Mouse (Mus musculus): ENCODE measurements around the gene Klhl32. TPM values are rescaled to one million over a fixed set of nuclear protein-coding genes. Genes with fewer than 3 reads are reported as not detected.

Gene Klhl32
- polyA plus RNA-seq (2014; fragmentation: Illumina TruSeq; extraction: RNeasy Lipid Tissue Mini Kit (QIAGEN cat#74804); ENCODE audit: low read depth, low replicate concordance): 1.7 TPM

GRCm38 (mm10) chr4:24850401-24851325 lies at the start of gene Klhl32:
Klhl32 (minus strand) TSS chr4:24851124.

GRCm38 (mm10) chr4:24897851-24898515 lies 47.1 kb upstream of the Klhl32 start, which contains the start of gene Ndufaf4:
Ndufaf4 (plus strand) TSS chr4:24898083.

Other genes starting within 250 kb of the Klhl32 start
- 162 TPM for gene Ndufaf4, start 47.0 kb upstream of the Klhl32 start, polyA plus RNA-seq (2014; fragmentation: Illumina TruSeq; extraction: RNeasy Lipid Tissue Mini Kit (QIAGEN cat#74804); ENCODE audit: low read depth, low replicate concordance)
- 1.9 TPM for gene Gpr63, start 115.3 kb upstream of the Klhl32 start, polyA plus RNA-seq (2014; fragmentation: Illumina TruSeq; extraction: RNeasy Lipid Tissue Mini Kit (QIAGEN cat#74804); ENCODE audit: low read depth, low replicate concordance)